Mouse (Mus musculus) right cerebral cortex, postnatal 14 days (tissue): ENCODE measurements around the gene Gins2.

ENCODE experiments used
- DNase-seq: peaks from one replicate; pipeline ENCODE4 v3.0.0; 2022

The Gins2 gene

GRCm38 (mm10) chr8:120599504-120599903 is 10.4 kb upstream of the Gins2 start:
- peak; percentile 85 for DNase-seq

DNA sequence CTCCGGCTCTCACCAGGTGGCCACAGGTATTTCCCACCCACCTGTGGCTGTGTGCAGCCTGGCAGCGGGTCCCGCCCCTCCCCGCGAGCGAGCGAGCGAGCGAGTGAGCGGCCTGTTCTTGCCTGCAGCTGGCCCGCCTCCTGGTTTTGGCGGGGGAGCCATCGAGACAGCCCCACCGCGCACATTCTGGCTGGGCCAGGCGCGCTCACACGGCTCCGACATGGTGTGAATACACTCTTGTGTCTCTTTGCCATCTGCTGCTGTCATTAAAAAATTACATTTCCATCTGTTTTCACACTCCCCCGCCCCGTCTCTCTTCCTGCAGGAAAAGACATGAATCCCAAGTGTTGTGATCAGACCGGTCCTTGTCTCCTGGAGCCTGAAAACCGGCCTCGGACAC is 9.5 kb upstream of the Gins2 start:
- DNase-seq = peak; percentile 80

GRCm38 (mm10) chr8:120595963-120596362 is 6.9 kb upstream of the Gins2 start:
- DNase-seq = peak; percentile 52

DNA sequence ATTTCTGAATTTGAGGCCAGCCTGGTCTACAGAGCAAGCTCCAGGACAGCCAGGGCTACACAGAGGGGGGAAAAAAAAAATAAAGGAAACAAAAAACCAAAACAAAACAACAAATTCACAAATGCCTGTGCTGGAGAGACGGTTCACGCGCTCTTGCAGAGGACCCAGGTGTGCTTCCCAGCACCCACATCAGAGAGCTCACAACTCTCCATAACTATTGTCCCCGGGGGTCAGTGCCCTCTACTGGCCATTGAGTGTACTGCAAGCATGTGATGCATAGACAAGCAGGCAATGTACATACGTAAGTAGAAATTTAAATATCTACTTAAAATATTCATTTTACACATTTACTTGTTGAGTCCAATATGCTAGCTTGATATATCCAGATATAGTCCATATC is 5.5 kb upstream of the Gins2 start:
- no peak for DNase-seq

DNA sequence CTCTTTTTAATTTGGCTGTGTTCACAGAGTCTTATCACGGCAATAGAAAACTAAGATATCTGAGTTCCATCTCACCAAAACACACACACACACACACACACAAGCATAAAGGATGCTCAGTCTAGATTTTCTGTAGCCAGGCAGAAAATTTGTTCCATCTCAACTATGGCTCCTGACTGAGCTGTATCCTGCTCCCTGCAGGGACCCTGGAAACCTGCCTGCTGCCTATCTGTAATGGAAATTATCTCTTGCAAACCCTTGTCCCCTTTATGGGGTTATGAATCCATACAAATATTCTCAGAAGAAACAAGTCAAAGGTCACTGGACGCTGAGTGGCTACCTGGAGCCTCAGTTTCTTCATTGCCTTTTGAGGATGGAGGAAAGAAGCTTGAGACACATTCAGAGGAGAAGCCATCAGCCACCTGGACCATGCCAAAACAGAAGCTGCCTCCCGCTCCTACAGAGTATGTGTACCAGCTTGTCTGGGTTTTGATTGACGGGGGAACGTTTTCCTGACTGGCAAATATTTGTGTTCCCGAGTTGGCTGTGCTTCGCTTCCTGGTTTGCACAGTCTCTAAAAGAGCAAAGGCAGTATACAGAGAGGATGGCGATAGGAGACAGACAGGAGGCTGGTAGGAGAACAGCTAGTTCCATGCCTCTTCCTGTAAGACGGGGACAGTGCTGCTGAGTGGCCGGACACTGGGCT is 2.6 kb upstream of the Gins2 start:
- no peak for DNase-seq

DNA sequence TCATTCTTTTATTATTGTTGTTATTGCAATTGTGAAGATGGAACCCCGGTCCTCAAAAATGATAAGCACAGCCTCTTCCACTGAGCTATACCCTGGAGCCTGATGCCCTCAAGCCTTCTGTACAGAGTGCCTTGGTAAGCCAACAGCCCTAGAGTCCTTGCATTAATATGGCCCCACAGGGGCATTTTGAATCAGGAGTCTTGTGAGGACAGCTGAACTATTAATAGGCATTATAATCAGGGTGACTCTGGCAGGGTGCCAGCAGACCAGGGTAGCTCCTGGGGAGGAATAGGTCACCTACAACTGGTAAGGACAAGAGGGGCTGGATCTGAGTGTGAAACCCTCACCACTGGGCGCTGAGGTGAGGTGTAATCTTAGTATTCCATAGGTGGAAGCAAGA is 817 bp upstream of the Gins2 start:
- no peak for DNase-seq

GRCm38 (mm10) chr8:120585521-120585920 is 3.6 kb downstream of the Gins2 start:
- no peak for DNase-seq

DNA sequence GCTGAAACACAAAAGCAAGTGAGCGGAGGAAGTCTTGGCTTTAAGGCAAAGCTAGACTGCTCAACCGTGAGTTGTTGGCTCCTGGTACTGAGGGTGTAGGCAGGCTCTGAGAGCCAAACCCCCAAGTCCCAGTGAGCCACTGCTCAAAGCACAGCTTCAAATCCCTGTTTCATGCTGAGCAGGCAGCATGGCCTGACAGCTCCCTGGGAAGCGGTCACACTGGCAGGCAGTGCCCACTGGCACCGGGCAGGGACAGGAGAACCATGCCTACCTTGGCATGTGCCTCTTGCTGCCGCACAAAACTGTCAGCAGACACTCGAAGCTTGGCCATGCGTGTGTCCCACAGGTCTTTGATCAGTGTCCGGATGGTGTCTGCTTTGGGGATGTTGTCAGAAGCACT is 7.3 kb downstream of the Gins2 start:
- no peak for DNase-seq

DNA sequence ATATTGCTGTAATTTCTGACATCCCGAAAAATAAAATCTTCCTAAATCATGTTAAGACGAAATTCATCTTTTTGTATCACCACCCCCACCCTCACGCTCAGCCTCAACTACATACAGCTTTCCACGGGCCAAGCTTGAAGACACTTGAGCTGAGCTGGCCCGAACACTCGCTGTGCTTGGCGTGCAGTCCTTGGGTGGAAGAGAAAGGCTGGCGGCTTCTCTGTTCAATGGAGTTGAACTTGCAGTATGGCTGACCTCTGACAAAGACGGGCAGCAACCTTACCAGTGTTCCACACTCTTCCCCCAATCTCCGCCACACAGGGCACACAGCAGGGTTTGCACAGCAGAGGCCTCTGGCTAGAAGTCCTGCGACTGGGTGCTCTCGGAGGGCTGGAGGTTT is 7.8 kb downstream of the Gins2 start:
- no peak for DNase-seq

DNA sequence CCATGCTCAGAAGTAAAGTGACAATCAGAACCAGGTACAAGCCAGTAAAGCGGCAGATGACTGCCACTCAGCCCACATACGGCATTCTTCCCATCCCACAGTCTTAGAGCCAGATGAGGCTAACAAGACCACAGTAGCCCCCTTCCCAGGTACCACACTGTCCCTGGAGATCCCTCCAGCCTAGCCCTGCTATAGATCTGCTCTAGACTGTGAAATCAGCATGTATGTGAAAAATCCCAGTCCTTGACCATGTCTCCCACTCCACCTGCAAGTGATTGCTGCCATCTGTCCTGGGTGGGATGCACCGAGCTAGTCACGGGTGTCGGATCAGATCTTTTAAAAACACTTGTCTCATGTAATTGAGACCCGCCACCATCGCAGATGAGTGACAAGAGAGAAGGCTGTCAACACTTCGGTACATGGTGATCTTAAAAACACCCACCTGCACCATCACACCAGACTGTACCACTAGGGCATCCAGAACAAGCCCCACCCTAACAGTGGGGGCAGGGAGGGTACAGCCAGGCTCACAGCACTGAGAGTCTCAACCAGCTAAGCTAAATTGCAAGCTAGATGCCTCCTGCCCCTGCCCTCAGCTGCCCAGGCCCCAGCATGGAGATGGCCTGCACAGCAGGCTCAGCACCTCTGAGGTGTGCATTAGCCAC is 8.6 kb downstream of the Gins2 start:
- no peak for DNase-seq

DNA sequence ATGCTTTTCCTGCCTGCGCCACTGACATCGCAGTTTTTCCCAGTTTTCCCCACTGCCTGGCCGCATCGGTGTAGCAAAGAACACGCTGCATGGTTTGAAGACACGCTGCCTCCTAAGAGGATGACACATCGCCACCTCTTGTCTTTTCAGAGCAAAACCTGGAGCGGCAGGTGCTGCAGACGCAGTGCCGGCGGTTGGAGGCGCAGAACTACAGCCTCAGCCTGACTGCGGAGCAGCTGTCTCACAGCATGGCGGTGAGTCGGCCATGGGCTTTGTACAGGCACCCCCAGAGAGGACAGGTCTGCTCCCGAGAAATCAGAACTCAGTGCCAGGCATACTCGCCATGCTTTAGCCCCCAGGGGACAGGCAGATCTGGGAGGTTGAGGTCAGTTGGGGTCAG is 11.3 kb downstream of the Gins2 start:
- no peak for DNase-seq

DNA sequence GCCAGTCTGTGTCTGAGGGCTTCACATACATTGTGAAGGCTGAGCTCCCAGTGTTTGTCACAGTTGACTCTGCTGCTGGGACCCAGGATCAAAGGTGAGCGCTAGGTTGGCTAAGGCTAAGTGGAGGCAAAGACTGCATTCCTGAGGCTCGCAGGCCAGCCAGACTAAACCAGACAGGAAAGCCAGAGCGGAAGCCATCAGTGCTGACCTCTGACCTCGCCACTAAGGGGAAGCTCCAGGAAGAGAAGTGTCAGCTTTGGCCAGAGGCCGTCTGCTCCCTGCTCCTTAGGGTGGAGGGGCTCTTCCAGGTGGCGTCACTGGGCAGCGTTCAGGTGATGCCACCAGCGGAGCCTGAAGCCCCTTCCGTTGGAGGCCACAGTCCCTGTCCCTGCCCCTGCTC is 13.3 kb downstream of the Gins2 start:
- DNase-seq = no peak

- DNase-seq = no peak
These were observed 14.2 kb downstream of the Gins2 start for GRCm38 (mm10) chr8:120574941-120575340.

DNA sequence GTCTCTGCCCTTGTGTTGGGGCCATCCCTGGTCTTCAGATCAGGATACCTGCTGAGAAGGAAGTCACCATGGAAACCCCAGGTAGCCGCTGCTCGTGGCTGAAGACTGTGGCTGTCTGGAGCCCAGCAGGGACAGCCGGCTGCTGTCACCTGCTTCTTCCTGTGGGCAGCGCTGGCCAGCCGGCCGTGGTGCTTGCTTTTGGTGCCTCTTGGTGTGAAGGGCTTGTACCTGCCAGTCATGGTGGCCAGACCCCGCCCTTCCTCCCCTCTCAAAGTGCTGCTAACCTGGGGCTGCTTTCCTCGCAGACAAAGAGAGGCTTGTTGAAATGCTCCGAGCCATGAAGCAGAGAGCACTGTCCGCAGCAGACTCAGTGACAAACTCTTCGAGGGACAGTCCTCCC is 15.2 kb downstream of the Gins2 start:
- no peak for DNase-seq

GRCm38 (mm10) chr8:120572534-120572933 is 16.6 kb downstream of the Gins2 start:
- DNase-seq = peak; percentile 71

GRCm38 (mm10) chr8:120571561-120571960 is 17.5 kb downstream of the Gins2 start:
- no peak for DNase-seq

- peak; percentile 78 for DNase-seq
These were observed 19.0 kb downstream of the Gins2 start for GRCm38 (mm10) chr8:120569939-120570715.

DNA sequence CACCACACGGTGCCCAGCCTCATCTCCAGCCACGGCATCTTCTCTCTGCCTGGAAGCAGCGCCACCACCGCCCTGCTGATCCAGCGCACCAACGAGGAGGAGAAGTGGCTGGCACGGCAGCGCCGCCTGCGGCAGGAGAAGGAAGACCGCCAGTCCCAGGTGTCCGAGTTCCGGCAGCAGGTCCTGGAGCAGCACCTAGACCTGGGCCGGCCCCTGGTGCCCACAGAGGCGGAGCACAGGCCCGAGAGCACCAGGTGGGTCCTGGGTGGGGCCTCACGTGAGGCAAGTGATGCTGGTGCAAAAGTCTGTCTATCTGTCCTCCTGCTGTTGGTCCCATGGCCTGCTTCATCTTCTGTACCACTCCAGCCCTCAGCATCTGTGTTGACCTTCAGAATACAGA is 20.0 kb downstream of the Gins2 start:
- no peak for DNase-seq

- DNase-seq = no peak
These were observed 20.8 kb downstream of the Gins2 start for GRCm38 (mm10) chr8:120568164-120568798.

DNA sequence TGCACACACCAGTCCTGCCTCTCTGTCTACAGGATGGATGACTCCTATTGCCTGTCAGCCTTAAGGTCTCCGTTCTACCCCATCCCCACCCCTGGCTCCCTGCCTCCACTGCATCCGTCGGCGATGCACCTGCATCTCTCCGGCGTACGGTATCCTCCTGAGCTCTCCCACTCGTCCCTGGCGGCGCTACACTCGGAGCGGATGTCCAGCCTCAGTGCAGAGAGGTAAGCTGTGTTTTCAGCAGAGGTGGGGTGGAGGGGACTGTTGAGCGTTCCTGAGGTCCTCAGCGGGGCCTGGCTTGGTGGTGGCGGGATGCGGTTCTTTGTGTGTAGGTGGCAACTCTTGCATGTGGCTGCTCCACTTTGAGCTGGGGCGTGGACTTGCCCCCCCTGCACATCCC is 21.4 kb downstream of the Gins2 start:
- DNase-seq = no peak

DNA sequence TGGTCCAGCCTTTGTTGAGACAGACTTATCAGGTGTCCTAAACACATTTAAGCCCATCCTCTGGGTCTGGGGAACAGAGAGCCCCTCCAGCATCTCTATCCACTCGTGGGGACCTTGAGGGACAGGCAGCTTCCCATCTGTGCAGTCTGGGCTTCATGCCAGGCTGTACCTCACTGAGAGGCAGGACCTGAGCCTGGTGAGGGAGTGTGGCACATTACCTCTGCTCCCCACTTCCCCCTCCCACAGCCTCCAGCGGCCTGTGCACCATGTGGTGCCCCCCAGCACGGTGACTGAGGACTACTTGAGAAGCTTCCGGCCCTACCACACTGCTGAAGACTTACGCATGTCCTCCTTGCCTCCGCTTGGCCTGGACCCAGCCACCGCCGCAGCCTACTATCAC is 22.4 kb downstream of the Gins2 start:
- no peak for DNase-seq

GRCm38 (mm10) chr8:120565151-120565711 is 23.9 kb downstream of the Gins2 start:
- no peak for DNase-seq
